Mouse (Mus musculus) liver, embryonic 13.5 days (tissue): ENCODE results near the gene Uso1. TPM values are rescaled to one million over a fixed set of nuclear protein-coding genes. Genes with fewer than 3 reads are reported as not detected.
A peak's percentile ranks its signal among the peaks of the same experiment; 100 is the strongest.

ENCODE experiments used
- ATAC-seq: fragments of 200-750 bp; cut with Nextera tagmentation; 2 replicates; pipeline ENCODE4 v1.8.0; 2017; ENCODE audit warnings: low read depth, mild to moderate bottlenecking, moderate number of reproducible peaks, moderate library complexity
- DNase-seq: peaks from one replicate; pipeline ENCODE4 v3.0.0; 2022
- H3K27ac ChIP-seq: fragments of 300-500 bp; sonication (generic); 2 replicates; pipeline ENCODE4 v1.5.1; 2015; ENCODE audit warnings: moderate library complexity, mild to moderate bottlenecking, inconsistent platforms
- H3K27me3 ChIP-seq: fragments of 300-500 bp; sonication (generic); 2 replicates; pipeline ENCODE4 v1.6.1; 2015; ENCODE audit warnings: mild to moderate bottlenecking, inconsistent platforms
- H3K36me3 ChIP-seq: fragments of 300-500 bp; sonication (generic); 2 replicates; pipeline ENCODE4 v1.6.1; 2015; ENCODE audit warnings: mild to moderate bottlenecking, inconsistent platforms
- H3K4me1 ChIP-seq: fragments of 300-500 bp; sonication (generic); replicated peaks from 2 replicates; pipeline ENCODE4 v1.6.1; 2015; ENCODE audit warnings: inconsistent platforms
- H3K4me2 ChIP-seq: fragments of 300-500 bp; sonication (generic); 2 replicates; pipeline ENCODE4 v1.6.1; 2015; ENCODE audit warnings: inconsistent platforms, mild to moderate bottlenecking, moderate library complexity
- H3K4me3 ChIP-seq: fragments of 300-500 bp; sonication (generic); replicated peaks from 2 replicates; pipeline ENCODE4 v1.5.1; 2015; ENCODE audit warnings: mild to moderate bottlenecking, inconsistent platforms
- H3K9ac ChIP-seq: fragments of 300-500 bp; sonication (generic); 2 replicates; pipeline ENCODE4 v1.6.1; 2015; ENCODE audit warnings: mild to moderate bottlenecking, inconsistent platforms
- H3K9me3 ChIP-seq: fragments of 300-500 bp; sonication (generic); replicated peaks from 2 replicates; pipeline ENCODE4 v1.6.1; 2016; ENCODE audit warnings: inconsistent platforms
- WGBS: fragments of 180-500 bp; shearing (Covaris S2); methylation state at CpG from one replicate; pipeline ENCODE4 v1.1.7; 2015; ENCODE audit not compliant: insufficient replicate concordance; 5-methylcytosine and 5-hydroxymethylcytosine counted together
- polyA plus RNA-seq: library from polyadenylated mRNA; unstranded; fragments of >200 nt; fragmentation: Nextera tagmentation; extraction: Ambion mirVana; gene quantifications from 2 replicates; pipeline ENCODE4 v1.2.1, GENCODE M21; 2015

Gene Uso1
- polyA plus RNA-seq, 1 experiment from 2014 or later = 23.9 TPM

GRCm38 (mm10) chr5:92227782-92228181, 90.0 kb downstream of the Uso1 start:
- Histone ChIP-seq H3K27ac (no peak overlapping the region), H3K4me3 (no peak overlapping the region), H3K9me3 (no peaks in the 10 kb centered on the region), H3K4me2 (no peak overlapping the region), H3K4me1 (no peaks in the 10 kb centered on the region), H3K9ac (no peak overlapping the region), H3K36me3 (no peaks in the 10 kb centered on the region), H3K27me3 (peaks cover 11% of the 10 kb centered on the region; the same call in 1 of the 2 replicates)
- no peak for ATAC-seq
- 58% methylated on average over 7 of the region's 7 CpGs for WGBS
- DNase-seq = no peak

- ATAC-seq (no peak), DNase-seq (no peak)
- WGBS = 28% methylated on average over 10 of the region's 10 CpGs
- H3K4me2 ChIP-seq = no peak overlapping the region
- no peak overlapping the region for H3K9ac ChIP-seq
- no peaks in the 10 kb centered on the region for H3K9me3 ChIP-seq
- H3K4me3 ChIP-seq = no peak overlapping the region
- no peak overlapping the region for H3K27ac ChIP-seq
- peaks cover 11% of the 10 kb centered on the region; the same call in 1 of the 2 replicates for H3K27me3 ChIP-seq
- no peaks in the 10 kb centered on the region for H3K36me3 ChIP-seq
- H3K4me1 ChIP-seq = no peaks in the 10 kb centered on the region
Measured at GRCm38 (mm10) chr5:92228776-92229175, 91.0 kb downstream of the Uso1 start.

- Histone ChIP-seq H3K9me3 (no peaks in the 10 kb centered on the region), H3K9ac (no peak overlapping the region), H3K4me3 (no peak overlapping the region), H3K4me1 (no peaks in the 10 kb centered on the region), H3K27me3 (peaks cover 11% of the 10 kb centered on the region; the same call in 1 of the 2 replicates), H3K36me3 (no peaks in the 10 kb centered on the region), H3K4me2 (no peak overlapping the region), H3K27ac (no peak overlapping the region)
- no peak for ATAC-seq
- DNase-seq = no peak
- 80% methylated on average over 3 of the region's 3 CpGs for WGBS
Measured at GRCm38 (mm10) chr5:92229514-92229913, 91.8 kb downstream of the Uso1 start.

GRCm38 (mm10) chr5:92230306-92230705, 92.6 kb downstream of the Uso1 start:
- no peak for DNase-seq
- WGBS = 63% methylated on average over 11 of the region's 11 CpGs

GRCm38 (mm10) chr5:92231836-92232235, 94.1 kb downstream of the Uso1 start:
- ATAC-seq (no peak), DNase-seq (no peak)
- peaks cover 23% of the 10 kb centered on the region; the same call in 1 of the 2 replicates for H3K27me3 ChIP-seq
- H3K36me3 ChIP-seq = no peaks in the 10 kb centered on the region
- H3K4me3 ChIP-seq = no peak overlapping the region
- H3K27ac ChIP-seq = no peak overlapping the region
- no peak overlapping the region for H3K9ac ChIP-seq
- 64% methylated on average over 10 of the region's 10 CpGs for WGBS
- no peak overlapping the region for H3K4me2 ChIP-seq
- H3K4me1 ChIP-seq = no peaks in the 10 kb centered on the region
- no peaks in the 10 kb centered on the region for H3K9me3 ChIP-seq

More at GRCm38 (mm10) chr5:92230306-92230705, 92.6 kb downstream of the Uso1 start:
- Histone ChIP-seq H3K9me3 (no peaks in the 10 kb centered on the region), H3K4me1 (no peaks in the 10 kb centered on the region), H3K4me3 (no peak overlapping the region), H3K9ac (no peak overlapping the region), H3K4me2 (no peak overlapping the region), H3K27me3 (peaks cover 11% of the 10 kb centered on the region; the same call in 1 of the 2 replicates), H3K36me3 (no peaks in the 10 kb centered on the region), H3K27ac (no peak overlapping the region)
- no peak for ATAC-seq

- Histone ChIP-seq H3K9ac (no peak overlapping the region), H3K36me3 (no peaks in the 10 kb centered on the region), H3K9me3 (no peaks in the 10 kb centered on the region), H3K27ac (no peak overlapping the region), H3K27me3 (peaks cover 31% of the 10 kb centered on the region), H3K4me1 (no peaks in the 10 kb centered on the region), H3K4me3 (no peak overlapping the region), H3K4me2 (no peak overlapping the region)
- no peak for DNase-seq
- no peak for ATAC-seq
- WGBS = 51% methylated on average over 4 of the region's 4 CpGs
Measured at GRCm38 (mm10) chr5:92233366-92233765, 95.6 kb downstream of the Uso1 start.

- Histone ChIP-seq H3K27ac (no peak overlapping the region), H3K9ac (no peak overlapping the region)
- ATAC-seq = no peak
Measured at GRCm38 (mm10) chr5:92234939-92235557, 97.3 kb downstream of the Uso1 start.

GRCm38 (mm10) chr5:92239333-92240232, 101.8 kb downstream of the Uso1 start:
- no peak overlapping the region for H3K4me2 ChIP-seq
- no peaks in the 10 kb centered on the region for H3K9me3 ChIP-seq
- no peaks in the 10 kb centered on the region for H3K4me1 ChIP-seq
- ATAC-seq (no peak), DNase-seq (no peak)
- H3K27me3 ChIP-seq = peaks cover 45% of the 10 kb centered on the region
- H3K9ac ChIP-seq = no peak overlapping the region
- WGBS = 37% methylated on average over 29 of the region's 29 CpGs
- H3K36me3 ChIP-seq = no peaks in the 10 kb centered on the region
- H3K27ac ChIP-seq = no peak overlapping the region
- H3K4me3 ChIP-seq = no peak overlapping the region

More at GRCm38 (mm10) chr5:92234939-92235557, 97.3 kb downstream of the Uso1 start:
- no peak for DNase-seq
- peaks cover 32% of the 10 kb centered on the region for H3K27me3 ChIP-seq
- no peak overlapping the region for H3K4me2 ChIP-seq
- no peaks in the 10 kb centered on the region for H3K4me1 ChIP-seq
- no peaks in the 10 kb centered on the region for H3K9me3 ChIP-seq
- H3K4me3 ChIP-seq = no peak overlapping the region
- 15% methylated on average over 5 of the region's 5 CpGs for WGBS
- H3K36me3 ChIP-seq = no peaks in the 10 kb centered on the region

GRCm38 (mm10) chr5:92240769-92241168, 103.0 kb downstream of the Uso1 start:
- Histone ChIP-seq H3K4me3 (no peak overlapping the region), H3K9me3 (no peaks in the 10 kb centered on the region), H3K27me3 (peaks cover 43% of the 10 kb centered on the region), H3K36me3 (no peaks in the 10 kb centered on the region), H3K9ac (no peak overlapping the region), H3K27ac (no peak overlapping the region), H3K4me2 (no peak overlapping the region), H3K4me1 (no peaks in the 10 kb centered on the region)
- DNase-seq (no peak), ATAC-seq (no peak)
- WGBS = 78% methylated on average over 12 of the region's 12 CpGs

GRCm38 (mm10) chr5:92244900-92245299, 107.2 kb downstream of the Uso1 start:
- Histone ChIP-seq H3K9ac (no peak overlapping the region), H3K4me1 (no peaks in the 10 kb centered on the region), H3K4me2 (no peak overlapping the region), H3K27ac (no peak overlapping the region), H3K4me3 (no peak overlapping the region), H3K27me3 (peaks cover 48% of the 10 kb centered on the region), H3K36me3 (no peaks in the 10 kb centered on the region), H3K9me3 (0 out of 2 replicates have a peak, but pooled peaks cover 8% of the 10 kb centered on the region)
- ATAC-seq (no peak), DNase-seq (no peak)
- 79% methylated on average over 2 of the region's 2 CpGs for WGBS

- H3K4me1 ChIP-seq = no peaks in the 10 kb centered on the region
- H3K4me2 ChIP-seq = no peak overlapping the region
- 22% methylated on average over 9 of the region's 9 CpGs for WGBS
- 0 out of 2 replicates have a peak, but pooled peaks cover 8% of the 10 kb centered on the region for H3K9me3 ChIP-seq
- H3K27me3 ChIP-seq = peaks cover 49% of the 10 kb centered on the region
- H3K27ac ChIP-seq = no peak overlapping the region
- no peaks in the 10 kb centered on the region for H3K36me3 ChIP-seq
- ATAC-seq (no peak), DNase-seq (peak; percentile 5)
- H3K9ac ChIP-seq = no peak overlapping the region
- no peak overlapping the region for H3K4me3 ChIP-seq
Measured at GRCm38 (mm10) chr5:92245483-92245882, 107.7 kb downstream of the Uso1 start.
